Mouse (Mus musculus): ENCODE data around the gene Slco4c1.

Gene Slco4c1

DNA sequence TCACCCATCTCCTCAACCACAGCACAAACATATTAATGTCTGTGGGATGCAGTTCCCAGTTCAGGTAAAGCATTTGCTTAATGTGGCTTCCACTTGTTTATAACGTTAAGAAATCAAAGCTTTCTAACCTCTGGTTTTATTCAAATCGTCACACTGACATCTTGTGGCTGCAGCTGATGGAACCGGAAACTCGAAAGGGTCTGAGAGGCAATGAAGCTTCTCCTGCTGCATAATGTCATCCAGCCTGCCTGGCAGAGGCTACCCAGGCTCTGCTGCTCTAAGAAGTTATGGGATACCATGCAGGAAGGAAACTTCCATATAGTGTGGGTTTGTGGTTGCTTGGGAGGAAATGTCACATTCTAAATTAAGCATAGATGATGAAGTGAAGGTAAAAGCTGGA is 103.7 kb downstream of the Slco4c1 start:
- no peak for DNase-seq (ENCODE audit: low spot score)

DNA sequence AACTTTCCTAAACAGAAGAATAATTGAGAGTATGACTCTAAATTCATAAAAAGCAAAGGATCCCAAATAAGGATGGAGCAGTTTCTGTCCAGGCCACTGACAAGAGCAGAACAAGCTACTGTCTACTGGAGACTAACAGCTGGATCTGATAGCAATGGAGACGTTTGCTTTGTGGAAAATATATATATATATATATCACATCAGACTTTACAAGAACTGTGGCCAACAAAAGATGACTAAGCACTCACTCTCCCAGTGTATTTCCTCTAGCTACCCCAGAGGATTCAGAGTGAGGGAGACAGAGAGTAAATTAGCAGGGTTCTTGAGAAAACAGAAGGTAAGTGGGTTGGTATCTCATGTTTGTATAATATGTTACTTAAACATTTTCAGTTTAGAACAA is 105.4 kb downstream of the Slco4c1 start:
- DNase-seq (ENCODE audit: low spot score) = no peak
